Mouse (Mus musculus): ENCODE data around the gene Pbrm1. TPM values are rescaled to one million over a fixed set of nuclear protein-coding genes. Genes with fewer than 3 reads are reported as not detected.

Gene Pbrm1
- polyA plus RNA-seq, 1 experiment, result 8.3 TPM

- Histone ChIP-seq H3K4me3 (ENCODE audit: control insufficient read depth, low read depth, low read length) (peak overlapping the region; percentile 93; the same call in 1 of the 2 replicates), H3K36me3 (ENCODE audit: control insufficient read depth, insufficient read depth, low read length) (no peaks in the 10 kb centered on the region), H3K4me1 (ENCODE audit: control insufficient read depth, insufficient read depth, low read length) (peaks cover 35% of the 10 kb centered on the region), H3K27ac (ENCODE audit: control insufficient read depth, insufficient read depth, low read depth, low read length) (no peak overlapping the region), H3K27me3 (ENCODE audit: control insufficient read depth, insufficient read depth, low read length) (no peaks in the 10 kb centered on the region)
- TF ChIP-seq POLR2A (IDR thresholded peaks at IDR 0.05; ENCODE audit: control insufficient read depth, low read depth, low read length), result no peak
- TF ChIP-seq CTCF (IDR thresholded peaks at IDR 0.05; ENCODE audit: control insufficient read depth, insufficient read depth, insufficient replicate concordance, low read depth, low read length), result no peak
These were observed 110.6 kb downstream of the Pbrm1 start for GRCm38 (mm10) chr14:31129326-31130235.

GRCm38 (mm10) chr14:31130236-31131220, 111.6 kb downstream of the Pbrm1 start, which contains the start of gene Nt5dc2:
Gene Nt5dc2 (plus strand): TSS chr14:31131053.
- TF ChIP-seq POLR2A (IDR thresholded peaks at IDR 0.05; ENCODE audit: control insufficient read depth, low read depth, low read length) (no peak), CTCF (IDR thresholded peaks at IDR 0.05; ENCODE audit: control insufficient read depth, insufficient read depth, insufficient replicate concordance, low read depth, low read length) (no peak)
- no peak within 1 kb of the TSS for H3K27ac ChIP-seq (ENCODE audit: control insufficient read depth, insufficient read depth, low read depth, low read length)
- H3K4me3 ChIP-seq (ENCODE audit: control insufficient read depth, low read depth, low read length), result peak within 1 kb of the TSS; percentile 86
- peaks cover 32% of the 10 kb centered on the region for H3K4me1 ChIP-seq (ENCODE audit: control insufficient read depth, insufficient read depth, low read length)
- H3K36me3 ChIP-seq (ENCODE audit: control insufficient read depth, insufficient read depth, low read length), result no peaks in the 10 kb centered on the region
- H3K27me3 ChIP-seq (ENCODE audit: control insufficient read depth, insufficient read depth, low read length), result no peaks in the 10 kb centered on the region

GRCm38 (mm10) chr14:31131272-31131821, 112.4 kb downstream of the Pbrm1 start:
- H3K4me1 ChIP-seq (ENCODE audit: control insufficient read depth, insufficient read depth, low read length), result peaks cover 32% of the 10 kb centered on the region
- no peak for TF ChIP-seq CTCF (IDR thresholded peaks at IDR 0.05; ENCODE audit: control insufficient read depth, insufficient read depth, insufficient replicate concordance, low read depth, low read length)
- no peak for TF ChIP-seq POLR2A (IDR thresholded peaks at IDR 0.05; ENCODE audit: control insufficient read depth, low read depth, low read length)
- H3K27me3 ChIP-seq (ENCODE audit: control insufficient read depth, insufficient read depth, low read length), result no peaks in the 10 kb centered on the region
- peak overlapping the region; percentile 86 for H3K4me3 ChIP-seq (ENCODE audit: control insufficient read depth, low read depth, low read length)
- no peak overlapping the region for H3K27ac ChIP-seq (ENCODE audit: control insufficient read depth, insufficient read depth, low read depth, low read length)
- H3K36me3 ChIP-seq (ENCODE audit: control insufficient read depth, insufficient read depth, low read length), result no peaks in the 10 kb centered on the region

GRCm38 (mm10) chr14:31132031-31132430, 113.1 kb downstream of the Pbrm1 start:
- Histone ChIP-seq H3K4me1 (ENCODE audit: control insufficient read depth, insufficient read depth, low read length) (peaks cover 32% of the 10 kb centered on the region), H3K27ac (ENCODE audit: control insufficient read depth, insufficient read depth, low read depth, low read length) (no peak overlapping the region), H3K27me3 (ENCODE audit: control insufficient read depth, insufficient read depth, low read length) (no peaks in the 10 kb centered on the region), H3K36me3 (ENCODE audit: control insufficient read depth, insufficient read depth, low read length) (no peaks in the 10 kb centered on the region), H3K4me3 (ENCODE audit: control insufficient read depth, low read depth, low read length) (no peak overlapping the region)
- no peak for TF ChIP-seq CTCF (IDR thresholded peaks at IDR 0.05; ENCODE audit: control insufficient read depth, insufficient read depth, insufficient replicate concordance, low read depth, low read length)
- no peak for TF ChIP-seq POLR2A (IDR thresholded peaks at IDR 0.05; ENCODE audit: control insufficient read depth, low read depth, low read length)

GRCm38 (mm10) chr14:31132491-31132975, 113.6 kb downstream of the Pbrm1 start:
- Histone ChIP-seq H3K4me3 (ENCODE audit: control insufficient read depth, low read depth, low read length) (no peak overlapping the region), H3K36me3 (ENCODE audit: control insufficient read depth, insufficient read depth, low read length) (no peaks in the 10 kb centered on the region), H3K27ac (ENCODE audit: control insufficient read depth, insufficient read depth, low read depth, low read length) (no peak overlapping the region), H3K4me1 (ENCODE audit: control insufficient read depth, insufficient read depth, low read length) (peaks cover 32% of the 10 kb centered on the region), H3K27me3 (ENCODE audit: control insufficient read depth, insufficient read depth, low read length) (no peaks in the 10 kb centered on the region)
- TF ChIP-seq POLR2A (IDR thresholded peaks at IDR 0.05; ENCODE audit: control insufficient read depth, low read depth, low read length), result no peak
- TF ChIP-seq CTCF (IDR thresholded peaks at IDR 0.05; ENCODE audit: control insufficient read depth, insufficient read depth, insufficient replicate concordance, low read depth, low read length), result no peak

- no peaks in the 10 kb centered on the region for H3K36me3 ChIP-seq (ENCODE audit: control insufficient read depth, insufficient read depth, low read length)
- H3K4me3 ChIP-seq (ENCODE audit: control insufficient read depth, low read depth, low read length), result no peak overlapping the region
- TF ChIP-seq CTCF (IDR thresholded peaks at IDR 0.05; ENCODE audit: control insufficient read depth, insufficient read depth, insufficient replicate concordance, low read depth, low read length), result no peak
- TF ChIP-seq POLR2A (IDR thresholded peaks at IDR 0.05; ENCODE audit: control insufficient read depth, low read depth, low read length), result no peak
- peaks cover 30% of the 10 kb centered on the region for H3K4me1 ChIP-seq (ENCODE audit: control insufficient read depth, insufficient read depth, low read length)
- no peaks in the 10 kb centered on the region for H3K27me3 ChIP-seq (ENCODE audit: control insufficient read depth, insufficient read depth, low read length)
- H3K27ac ChIP-seq (ENCODE audit: control insufficient read depth, insufficient read depth, low read depth, low read length), result no peak overlapping the region
These were observed 114.2 kb downstream of the Pbrm1 start for GRCm38 (mm10) chr14:31133023-31133665.
